Mouse (Mus musculus) heart, embryonic 15.5 days (tissue): ENCODE results near the gene Atp8b5. TPM values are rescaled to one million over a fixed set of nuclear protein-coding genes. Genes with fewer than 3 reads are reported as not detected.

Experiments
- ATAC-seq: fragments of 200-750 bp; cut with Nextera tagmentation; replicated peaks from 2 replicates; pipeline ENCODE4 v1.8.0; 2017; ENCODE audit warnings: low read depth, moderate TSS enrichment; ENCODE audit not compliant: insufficient number of reproducible peaks, insufficient read depth, low FRiP score
- H3K27ac ChIP-seq: fragments of 300-500 bp; sonication (generic); 2 replicates; pipeline ENCODE4 v1.5.1; 2015; ENCODE audit warnings: mild to moderate bottlenecking, inconsistent platforms
- H3K27me3 ChIP-seq: fragments of 300-500 bp; sonication (generic); 2 replicates; pipeline ENCODE4 v1.6.1; 2015; ENCODE audit warnings: inconsistent platforms
- H3K36me3 ChIP-seq: fragments of 300-500 bp; sonication (generic); 2 replicates; pipeline ENCODE4 v1.6.1; 2015; ENCODE audit warnings: mild to moderate bottlenecking, inconsistent platforms
- H3K4me1 ChIP-seq: fragments of 300-500 bp; sonication (generic); replicated peaks from 2 replicates; pipeline ENCODE4 v1.6.1; 2015; ENCODE audit warnings: inconsistent platforms
- H3K4me2 ChIP-seq: fragments of 300-500 bp; sonication (generic); 2 replicates; pipeline ENCODE4 v1.6.1; 2015; ENCODE audit warnings: inconsistent platforms, mild to moderate bottlenecking, moderate library complexity
- H3K4me3 ChIP-seq: fragments of 300-500 bp; sonication (generic); 2 replicates; pipeline ENCODE4 v1.5.1; 2015; ENCODE audit warnings: mild to moderate bottlenecking, inconsistent platforms
- H3K9ac ChIP-seq: fragments of 300-500 bp; sonication (generic); 2 replicates; pipeline ENCODE4 v1.6.1; 2015; ENCODE audit warnings: mild to moderate bottlenecking, inconsistent platforms
- H3K9me3 ChIP-seq: fragments of 300-500 bp; sonication (generic); replicated peaks from 2 replicates; pipeline ENCODE4 v1.6.1; 2016; ENCODE audit warnings: inconsistent platforms
- WGBS: fragments of 180-500 bp; shearing (Covaris S2); methylation state at CpG from one replicate; pipeline ENCODE4 v1.1.7; 2015; ENCODE audit warnings: mixed read lengths; 5-methylcytosine and 5-hydroxymethylcytosine counted together
- polyA plus RNA-seq: library from polyadenylated mRNA; unstranded; fragments of >200 nt; fragmentation: Nextera tagmentation; extraction: Ambion mirVana; gene quantifications from 2 replicates; pipeline ENCODE4 v1.2.1, GENCODE M21; 2015

The Atp8b5 gene
- polyA plus RNA-seq, 1 experiment from 2014 or later: 0.25 TPM

DNA sequence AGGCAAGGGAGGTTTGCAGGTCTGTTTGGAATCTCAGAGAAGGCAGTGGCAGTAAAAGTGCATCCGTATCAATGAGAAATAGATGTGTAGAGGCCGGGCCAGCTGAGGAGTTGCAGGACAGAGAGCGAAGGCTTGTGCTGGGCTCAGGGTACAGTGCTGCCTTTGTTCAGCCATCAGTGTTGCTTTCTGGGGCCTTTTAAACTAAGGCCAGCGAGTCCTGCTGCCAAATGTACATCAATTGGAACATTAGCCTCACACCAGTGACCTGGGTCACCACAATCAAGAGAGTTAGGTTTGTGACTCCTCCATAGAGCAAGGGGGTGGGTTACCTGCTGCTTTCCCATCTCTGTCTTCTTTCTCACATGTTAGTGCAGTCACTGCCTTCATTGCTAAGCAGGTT is 131.1 kb downstream of the Atp8b5 start:
- peak overlapping the region; percentile 93 for H3K27ac ChIP-seq
- ATAC-seq: no peak
- H3K36me3 ChIP-seq: no peaks in the 10 kb centered on the region
- no peak overlapping the region for H3K9ac ChIP-seq
- H3K27me3 ChIP-seq: no peaks in the 10 kb centered on the region
- no peak overlapping the region for H3K4me2 ChIP-seq
- 75% methylated on average over 4 of the region's 4 CpGs for WGBS
- no peaks in the 10 kb centered on the region for H3K9me3 ChIP-seq
- no peak overlapping the region for H3K4me3 ChIP-seq
- peaks cover 71% of the 10 kb centered on the region for H3K4me1 ChIP-seq

- no peaks in the 10 kb centered on the region for H3K27me3 ChIP-seq
- peak; percentile 32; the same call in 1 of the 2 replicates for ATAC-seq
- 14% methylated on average over 17 of the region's 17 CpGs for WGBS
- H3K4me1 ChIP-seq: peaks cover 69% of the 10 kb centered on the region
- H3K9ac ChIP-seq: peak overlapping the region; percentile 49
- H3K27ac ChIP-seq: peak overlapping the region; percentile 93
- peak overlapping the region; percentile 59 for H3K4me2 ChIP-seq
- H3K4me3 ChIP-seq: peak overlapping the region; percentile 34
- H3K9me3 ChIP-seq: no peaks in the 10 kb centered on the region
- no peaks in the 10 kb centered on the region for H3K36me3 ChIP-seq
Observed at GRCm38 (mm10) chr4:43398829-43399331, 131.9 kb downstream of the Atp8b5 start.

DNA sequence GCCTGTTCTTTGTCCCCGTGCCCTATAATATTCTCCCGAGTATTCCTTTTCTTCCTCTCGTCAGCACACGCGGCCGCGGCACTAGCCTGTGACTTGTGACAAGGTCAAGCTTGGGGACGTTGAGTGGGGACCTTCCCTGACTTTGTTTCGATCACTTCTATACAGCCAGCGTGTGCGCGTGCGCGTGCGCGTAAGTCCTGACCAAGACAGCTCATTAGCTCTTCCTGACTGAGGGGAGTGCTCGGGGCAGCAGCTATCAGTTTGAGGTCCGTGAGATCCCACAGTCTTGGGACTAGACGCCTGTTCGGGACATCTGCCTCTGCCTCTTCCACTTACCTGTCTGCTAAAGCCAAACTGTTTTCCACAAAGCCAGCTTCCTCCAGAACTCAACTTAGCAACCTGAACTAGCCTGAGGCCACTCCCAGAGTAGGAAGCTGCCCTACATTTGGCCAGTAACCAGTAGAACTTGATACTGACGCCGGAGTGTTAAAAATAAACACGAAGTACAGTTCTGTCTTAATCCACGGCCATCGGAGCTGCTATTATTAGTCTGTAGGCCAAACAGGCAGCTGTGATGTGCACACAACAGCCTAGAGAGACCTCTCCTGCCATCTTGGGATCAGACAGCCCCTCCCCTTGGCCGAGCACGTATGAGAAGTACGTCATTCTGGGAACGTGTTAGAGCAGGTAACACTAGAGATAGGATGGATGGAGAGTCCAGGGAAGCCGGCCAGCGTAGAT is 132.6 kb downstream of the Atp8b5 start:
- H3K9me3 ChIP-seq: no peaks in the 10 kb centered on the region
- peak overlapping the region; percentile 93 for H3K27ac ChIP-seq
- peak; percentile 77 for ATAC-seq
- peak overlapping the region; percentile 49 for H3K9ac ChIP-seq
- no peaks in the 10 kb centered on the region for H3K27me3 ChIP-seq
- peaks cover 62% of the 10 kb centered on the region for H3K4me1 ChIP-seq
- H3K4me2 ChIP-seq: peak overlapping the region; percentile 59
- H3K36me3 ChIP-seq: no peaks in the 10 kb centered on the region
- H3K4me3 ChIP-seq: peak overlapping the region; percentile 34
- WGBS: 39% methylated on average over 31 of the region's 31 CpGs

GRCm38 (mm10) chr4:43400976-43401375 is 134.0 kb downstream of the Atp8b5 start:
- no peaks in the 10 kb centered on the region for H3K9me3 ChIP-seq
- H3K4me1 ChIP-seq: peaks cover 59% of the 10 kb centered on the region
- H3K27me3 ChIP-seq: no peaks in the 10 kb centered on the region
- ATAC-seq: no peak
- H3K4me3 ChIP-seq: no peak overlapping the region
- H3K27ac ChIP-seq: peak overlapping the region; percentile 93
- no peak overlapping the region for H3K9ac ChIP-seq
- WGBS: 29% methylated on average over 10 of the region's 10 CpGs
- no peaks in the 10 kb centered on the region for H3K36me3 ChIP-seq
- H3K4me2 ChIP-seq: peak overlapping the region; percentile 18; the same call in 1 of the 2 replicates

GRCm38 (mm10) chr4:43401486-43401885 is 134.5 kb downstream of the Atp8b5 start:
- Histone ChIP-seq H3K27me3 (no peaks in the 10 kb centered on the region), H3K4me2 (0 out of 2 replicates have a peak overlapping the region, but pooled peaks have one; percentile 18), H3K9me3 (no peaks in the 10 kb centered on the region), H3K4me3 (no peak overlapping the region), H3K27ac (peak overlapping the region; percentile 93), H3K9ac (no peak overlapping the region), H3K36me3 (no peaks in the 10 kb centered on the region), H3K4me1 (peaks cover 62% of the 10 kb centered on the region)
- WGBS: 84% methylated on average over 10 of the region's 10 CpGs
- no peak for ATAC-seq

GRCm38 (mm10) chr4:43402212-43402611 is 135.3 kb downstream of the Atp8b5 start:
- Histone ChIP-seq H3K27me3 (no peaks in the 10 kb centered on the region), H3K4me3 (no peak overlapping the region), H3K27ac (peak overlapping the region; percentile 14), H3K36me3 (no peaks in the 10 kb centered on the region), H3K4me2 (no peak overlapping the region), H3K4me1 (peaks cover 69% of the 10 kb centered on the region), H3K9me3 (no peaks in the 10 kb centered on the region), H3K9ac (no peak overlapping the region)
- 58% methylated on average over 9 of the region's 9 CpGs for WGBS
- no peak for ATAC-seq

DNA sequence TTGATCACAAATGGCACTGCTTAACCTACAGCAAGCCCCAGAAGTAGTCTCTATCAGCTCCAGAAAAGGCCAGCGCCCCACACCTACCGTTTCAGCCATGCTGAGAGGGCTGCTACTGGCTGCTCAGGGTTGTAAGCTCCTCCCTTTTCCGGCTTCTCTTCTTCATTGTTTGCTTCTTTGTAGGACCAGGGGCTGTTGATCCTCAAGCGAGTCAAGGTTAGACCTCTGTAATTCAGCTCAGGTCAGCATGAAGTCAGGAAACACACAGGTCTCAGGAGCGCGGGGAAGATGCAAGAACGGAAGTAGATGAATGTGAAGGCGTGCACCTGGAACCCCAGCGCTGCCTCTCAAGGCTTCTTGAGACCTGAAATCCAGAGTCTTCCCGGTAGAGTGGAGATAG is 137.7 kb downstream of the Atp8b5 start:
- Histone ChIP-seq H3K27me3 (no peaks in the 10 kb centered on the region), H3K4me1 (peaks cover 61% of the 10 kb centered on the region), H3K9me3 (no peaks in the 10 kb centered on the region), H3K4me3 (no peak overlapping the region), H3K36me3 (no peaks in the 10 kb centered on the region), H3K9ac (no peak overlapping the region), H3K4me2 (no peak overlapping the region), H3K27ac (no peak overlapping the region)
- 87% methylated on average over 10 of the region's 10 CpGs for WGBS
- no peak for ATAC-seq

DNA sequence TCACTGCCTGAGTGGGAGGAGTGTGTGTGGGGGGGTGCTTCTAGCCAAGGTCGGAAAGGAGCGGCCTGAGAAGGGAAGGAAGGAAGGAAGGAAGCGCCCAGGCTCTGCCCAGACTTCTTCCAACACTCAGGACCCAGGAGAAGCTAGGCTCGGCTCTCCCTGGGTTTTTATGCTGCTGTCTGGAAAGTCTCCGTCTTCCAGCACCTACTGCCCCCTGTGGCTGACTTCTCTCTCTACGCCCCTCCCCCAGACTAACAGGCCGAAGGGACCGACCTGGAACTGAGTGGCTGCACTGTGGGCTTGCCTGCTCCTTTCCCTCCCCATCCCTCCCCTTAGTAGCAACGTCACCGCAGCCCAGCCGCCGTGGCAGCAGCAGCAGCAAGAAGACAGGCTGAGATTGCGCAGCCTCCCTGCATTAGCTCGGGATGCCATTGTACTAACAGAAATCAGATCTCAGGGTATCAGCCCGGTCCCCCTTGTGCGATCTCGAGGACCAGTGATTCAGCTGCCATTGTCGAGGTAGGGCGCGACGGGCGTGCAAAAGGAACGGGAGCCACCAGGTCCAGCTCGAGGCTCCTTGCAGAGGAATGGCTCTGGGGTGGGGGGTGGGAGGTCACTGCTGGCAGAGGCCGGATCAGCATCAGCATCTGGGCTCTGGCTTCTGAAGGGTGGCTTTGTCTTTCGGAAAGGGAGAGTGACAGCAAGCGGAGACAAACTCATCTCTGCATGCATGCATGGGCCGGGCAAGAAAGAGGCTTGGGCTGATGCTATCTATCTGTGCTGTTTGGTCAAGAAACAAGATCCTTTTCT is 139.4 kb downstream of the Atp8b5 start:
- no peaks in the 10 kb centered on the region for H3K36me3 ChIP-seq
- no peaks in the 10 kb centered on the region for H3K27me3 ChIP-seq
- peak; percentile 95 for ATAC-seq
- peak overlapping the region; percentile 85 for H3K27ac ChIP-seq
- H3K9me3 ChIP-seq: no peaks in the 10 kb centered on the region
- peak overlapping the region; percentile 51 for H3K4me3 ChIP-seq
- 3% methylated on average over 28 of the region's 28 CpGs for WGBS
- peak overlapping the region; percentile 70 for H3K4me2 ChIP-seq
- peak overlapping the region; percentile 58 for H3K9ac ChIP-seq
- H3K4me1 ChIP-seq: peaks cover 44% of the 10 kb centered on the region

DNA sequence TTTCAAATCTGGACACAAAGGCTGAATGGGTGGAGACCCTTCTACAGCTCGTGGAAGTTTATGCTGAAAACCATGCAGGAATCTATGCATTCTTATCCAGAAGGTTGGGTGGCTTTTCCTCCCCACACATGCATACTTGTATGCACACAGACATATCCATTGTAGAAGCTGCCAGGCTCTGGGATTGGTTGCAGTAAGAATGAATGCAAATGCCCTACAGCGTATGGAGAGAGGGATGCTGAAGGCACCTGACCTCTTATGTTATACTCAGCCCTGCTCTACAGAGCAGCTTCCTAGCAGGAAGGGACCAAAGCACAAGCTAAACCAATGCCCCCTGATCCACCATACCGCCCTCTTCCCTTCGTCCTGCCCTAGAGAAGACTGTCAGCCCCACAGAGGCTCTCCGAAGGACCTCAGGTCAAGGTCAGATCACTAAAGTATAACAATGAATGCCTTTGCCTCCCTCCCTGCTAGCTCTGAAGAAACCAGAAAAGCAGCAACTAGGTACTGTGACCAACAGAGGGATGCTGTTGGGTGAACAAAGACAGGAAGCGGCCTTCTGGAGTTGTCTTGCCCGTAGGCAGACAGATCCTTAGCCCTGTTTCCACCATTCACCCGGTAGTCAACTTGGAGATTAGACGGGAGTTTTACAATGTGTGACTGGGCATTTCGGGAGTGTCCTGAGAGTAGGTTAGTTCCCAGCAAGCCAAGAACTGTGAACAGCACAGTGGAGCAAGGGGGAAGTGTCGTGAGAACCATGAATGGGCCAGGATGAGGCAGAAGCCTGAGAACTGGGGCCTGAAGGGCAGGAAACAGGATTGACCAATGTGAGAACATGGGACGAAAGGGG is 140.3 kb downstream of the Atp8b5 start:
- Histone ChIP-seq H3K9ac (no peak overlapping the region; the same call in none of the 2 replicates), H3K36me3 (no peaks in the 10 kb centered on the region), H3K4me2 (peak overlapping the region; percentile 70), H3K4me1 (peaks cover 35% of the 10 kb centered on the region), H3K27ac (peak overlapping the region; percentile 85), H3K9me3 (no peaks in the 10 kb centered on the region), H3K27me3 (no peaks in the 10 kb centered on the region), H3K4me3 (peak overlapping the region; percentile 51)
- no peak for ATAC-seq
- WGBS: 62% methylated on average over 12 of the region's 12 CpGs

GRCm38 (mm10) chr4:43414761-43415160 is 147.8 kb downstream of the Atp8b5 start:
- ATAC-seq: no peak
- Histone ChIP-seq H3K27me3 (no peaks in the 10 kb centered on the region), H3K9ac (0 out of 2 replicates have a peak overlapping the region, but pooled peaks have one; percentile 17), H3K4me3 (no peak overlapping the region), H3K36me3 (peaks cover 21% of the 10 kb centered on the region), H3K4me1 (peaks cover 33% of the 10 kb centered on the region), H3K27ac (no peak overlapping the region), H3K9me3 (no peaks in the 10 kb centered on the region), H3K4me2 (no peak overlapping the region)
- WGBS: 88% methylated on average over 14 of the region's 14 CpGs
